Mouse (Mus musculus) CH12.LX (cell line): ENCODE results near the gene Slc22a20. TPM values are rescaled to one million over a fixed set of nuclear protein-coding genes. Genes with fewer than 3 reads are reported as not detected.

Experiments used
- DNase-seq: peaks from one replicate; pipeline ENCODE4 v3.0.0-alpha.2; 2013; ENCODE audit errors: extremely low read depth
- H3K27ac ChIP-seq: 2 replicates; pipeline ENCODE4 v1.5.1; 2012; ENCODE audit warnings: low read depth, mild to moderate bottlenecking, control low read depth, moderate library complexity; ENCODE audit not compliant: insufficient read depth
- H3K27me3 ChIP-seq: replicated peaks from 2 replicates; pipeline ENCODE3; 2012; ENCODE audit warnings: inconsistent platforms
- H3K36me3 ChIP-seq, 2 experiments: replicated peaks in 1 of 2; 2 replicates each; pipeline versions ENCODE3 to v1.6.1; 2012; ENCODE audit warnings: inconsistent platforms in 1 of 2, low read length in 1 of 2, mild to moderate bottlenecking in 1 of 2, mixed read lengths in 1 of 2, moderate library complexity in 1 of 2; ENCODE audit not compliant: control insufficient read depth in 1 of 2, insufficient read depth in 1 of 2
- H3K4me1 ChIP-seq, 2 experiments: 2 replicates each; pipeline ENCODE4 v1.6.1; 2012; ENCODE audit warnings: inconsistent platforms in 1 of 2, moderate library complexity in 1 of 2; ENCODE audit not compliant: insufficient read depth in 2 of 2, control insufficient read depth in 1 of 2
- H3K4me2 ChIP-seq: 2 replicates; pipeline ENCODE4 v1.6.1; 2012; ENCODE audit warnings: low read depth, mild to moderate bottlenecking, control low read depth; ENCODE audit not compliant: poor library complexity, insufficient read depth, severe bottlenecking
- H3K4me3 ChIP-seq, 3 experiments: fragments of 150-350 bp in 1 of 3; sonication (generic) in 1 of 3; replicated peaks in 1 of 3; 2 replicates each; pipeline versions ENCODE3 to v1.5.1; 2011 to 2012; ENCODE audit warnings: low read depth in 2 of 3, low read length in 2 of 3, mild to moderate bottlenecking in 2 of 3, moderate library complexity in 2 of 3, control low read depth in 1 of 3, improper control_type of control experiment in 1 of 3, inconsistent platforms in 1 of 3, mixed read lengths in 1 of 3; ENCODE audit not compliant: poor library complexity in 1 of 3
- H3K79me2 ChIP-seq: replicated peaks from 2 replicates; pipeline ENCODE4 v1.6.1; 2012; ENCODE audit warnings: mild to moderate bottlenecking, moderate library complexity; ENCODE audit not compliant: control insufficient read depth, poor library complexity, insufficient read depth, severe bottlenecking; ENCODE audit errors: extremely low read depth
- H3K9ac ChIP-seq: 2 replicates; pipeline ENCODE4 v1.6.1; 2012; ENCODE audit warnings: low read depth, mild to moderate bottlenecking, control low read depth, moderate library complexity; ENCODE audit not compliant: insufficient read depth
- H3K9me3 ChIP-seq: replicated peaks from 2 replicates; pipeline ENCODE3; 2012; ENCODE audit warnings: low read length, inconsistent platforms, mixed read lengths
- CHD1 ChIP-seq: IDR thresholded peaks from 2 replicates; pipeline ENCODE4 v1.6.1; 2012; ENCODE audit warnings: low read depth, low read length, improper control_type of control experiment, inconsistent platforms
- CTCF ChIP-seq, 2 experiments: IDR thresholded peaks in 1 of 2; conservative IDR thresholded peaks in 1 of 2; 2 replicates each; pipeline ENCODE4 v1.5.1; 2011 to 2012; ENCODE audit warnings: low read depth in 2 of 2, low read length in 2 of 2, improper control_type of control experiment in 1 of 2, inconsistent platforms in 1 of 2, mild to moderate bottlenecking in 1 of 2, moderate library complexity in 1 of 2
- GABPA ChIP-seq: IDR thresholded peaks from 2 replicates; pipeline ENCODE4 v1.6.1; 2012; ENCODE audit warnings: low read depth, low read length, improper control_type of control experiment, inconsistent platforms; ENCODE audit not compliant: insufficient replicate concordance
- JUN ChIP-seq: IDR thresholded peaks from 2 replicates; pipeline ENCODE4 v1.6.1; 2011; ENCODE audit warnings: low read depth, mild to moderate bottlenecking, low read length, improper control_type of control experiment, moderate library complexity; ENCODE audit not compliant: insufficient read depth
- MAX ChIP-seq: IDR thresholded peaks from 2 replicates; pipeline ENCODE4 v1.6.1; 2011; ENCODE audit warnings: low read length, improper control_type of control experiment
- MAZ ChIP-seq: IDR thresholded peaks from 2 replicates; pipeline ENCODE4 v1.6.1; 2012; ENCODE audit warnings: low read depth, mild to moderate bottlenecking, inconsistent platforms, low read length, improper control_type of control experiment, moderate library complexity
- MXI1 ChIP-seq: IDR thresholded peaks from 2 replicates; pipeline ENCODE4 v1.6.1; 2011; ENCODE audit warnings: mild to moderate bottlenecking, low read depth, low read length, improper control_type of control experiment
- NRF1 ChIP-seq: IDR thresholded peaks from 2 replicates; pipeline ENCODE4 v1.6.1; 2014; ENCODE audit warnings: low read depth, mild to moderate bottlenecking, inconsistent platforms, low read length, improper control_type of control experiment, moderate library complexity
- POLR2A ChIP-seq: IDR thresholded peaks from 2 replicates; pipeline ENCODE4 v1.6.1; 2011; ENCODE audit warnings: low read depth, mild to moderate bottlenecking, improper control_type of control experiment, low read length
- RAD21 ChIP-seq: IDR thresholded peaks from 2 replicates; pipeline ENCODE4 v1.6.1; 2011; ENCODE audit warnings: low read depth, mild to moderate bottlenecking, low read length, improper control_type of control experiment, moderate library complexity
- SIN3A ChIP-seq: IDR thresholded peaks from 2 replicates; pipeline ENCODE4 v1.6.1; 2012; ENCODE audit warnings: low read length, improper control_type of control experiment, inconsistent platforms
- SMC3 ChIP-seq: IDR thresholded peaks from 2 replicates; pipeline ENCODE4 v1.6.1; 2011; ENCODE audit warnings: low read depth, low read length, improper control_type of control experiment
- TBP ChIP-seq: conservative IDR thresholded peaks from 2 replicates; pipeline ENCODE4 v1.6.1; 2011; ENCODE audit warnings: low read depth, low read length, improper control_type of control experiment
- USF1 ChIP-seq: IDR thresholded peaks from 2 replicates; pipeline ENCODE4 v1.6.1; 2014; ENCODE audit warnings: low read depth, mild to moderate bottlenecking, inconsistent platforms, low read length, improper control_type of control experiment
- USF2 ChIP-seq: conservative IDR thresholded peaks from 2 replicates; pipeline ENCODE4 v1.6.1; 2011; ENCODE audit warnings: low read depth, low read length, improper control_type of control experiment
- ZKSCAN1 ChIP-seq: IDR thresholded peaks from 2 replicates; pipeline ENCODE4 v1.6.1; 2012; ENCODE audit warnings: low read depth, inconsistent platforms, low read length, improper control_type of control experiment, borderline replicate concordance
- ZNF384 ChIP-seq: IDR thresholded peaks from 2 replicates; pipeline ENCODE4 v1.6.1; 2012; ENCODE audit warnings: low read depth, low read length, improper control_type of control experiment, inconsistent platforms
- dilution Hi-C: fragments of 300-500 bp; cut with MboI; formaldehyde crosslinking; loops from 2 replicates; pipeline ENCODE4 v1.14.3; 2020; ENCODE audit warnings: low sequenced_read_pairs; ENCODE audit not compliant: extremely low pct_unique_long_range_greater_than_20kb, extremely low pct_ligation_motif_present
- in situ Hi-C: fragments of 300-500 bp; cut with MboI; formaldehyde crosslinking; loops from 3 replicates; pipeline ENCODE4 v1.14.3; 2019; ENCODE audit warnings: low sequenced_read_pairs, low pct_ligation_motif_present, low pct_unique_long_range_greater_than_20kb, mixed read lengths
- polyA plus RNA-seq: library from polyadenylated mRNA; unstranded; fragments of >175 nt; gene quantifications from 2 replicates; pipeline ENCODE4 v1.2.1, GENCODE M21; 2012; ENCODE audit warnings: low read depth; ENCODE audit not compliant: insufficient read length
- total RNA-seq, 2 experiments: library from RNA; depleted of rRNA; stranded (reverse); fragments of 300-350 nt in 1 of 2; fragments of >200 nt in 1 of 2; gene quantifications; 2 replicates each; pipeline ENCODE4 v1.2.3; 2012 to 2014

Slc22a20 gene
- total and polyA plus RNA-seq, 3 experiments, result not detected

- dilution Hi-C loops, result no loop called here
- TF ChIP-seq SMC3, result no peak
- TF ChIP-seq GABPA, result no peak
- no peak for TF ChIP-seq RAD21
- TF ChIP-seq CHD1, result no peak
- TF ChIP-seq USF2, result no peak
- no peak for TF ChIP-seq MXI1
- no peak for TF ChIP-seq USF1
- TF ChIP-seq TBP, result no peak
- TF ChIP-seq ZNF384, result no peak
- no peak for TF ChIP-seq MAX
- no peak for TF ChIP-seq SIN3A
- no peak for TF ChIP-seq ZKSCAN1
- no peak for TF ChIP-seq JUN
- in situ Hi-C loops, result no loop called here
- Histone ChIP-seq H3K9me3 (no peaks in the 10 kb centered on the region), H3K4me3 (no peak overlapping the region), H3K4me2 (no peak overlapping the region), H3K9ac (no peak overlapping the region), H3K79me2 (peaks cover 19% of the 10 kb centered on the region), H3K36me3 (peaks cover 64 to 86% of the 10 kb centered on the region in 2 experiments), H3K27me3 (no peaks in the 10 kb centered on the region), H3K4me1 (peaks cover 0 to 21% of the 10 kb centered on the region in 2 experiments; a peak in 2 of 4 replicates), H3K27ac (no peak overlapping the region)
- DNase-seq, result no peak
Measured at GRCm38 (mm10) chr19:5957371-5957770, 28.6 kb downstream of the Slc22a20 start.

- no peak overlapping the region for H3K9ac ChIP-seq
- TF ChIP-seq MXI1, result 0 out of 2 replicates have a peak, but pooled peaks have one; percentile 29
- TF ChIP-seq SMC3, result peak; percentile 83
- peak; percentile 85 to 89 for TF ChIP-seq CTCF (conservative IDR thresholded peaks at IDR 0.05 in 1 of 2, IDR thresholded peaks at IDR 0.05 in 1 of 2; ENCODE audit: low read depth in 2 of 2, low read length in 2 of 2)
- peak; percentile 82 for TF ChIP-seq RAD21
- no peak for TF ChIP-seq MAZ
- TF ChIP-seq NRF1, result no peak
- TF ChIP-seq POLR2A, result 0 out of 2 replicates have a peak, but pooled peaks have one; percentile 14
- 0 out of 2 replicates have a peak, but pooled peaks have one; percentile 17 for TF ChIP-seq MAX
- TF ChIP-seq, all 38 proteins: peak for 6
- dilution Hi-C loops (no loop called here), in situ Hi-C loops (no loop called here)
- Histone ChIP-seq H3K9me3 (no peaks in the 10 kb centered on the region), H3K4me2 (no peak overlapping the region), H3K27me3 (no peaks in the 10 kb centered on the region), H3K4me1 (peaks cover 0 to 17% of the 10 kb centered on the region in 2 experiments; a peak in 2 of 4 replicates), H3K36me3 (peaks cover 71 to 91% of the 10 kb centered on the region in 2 experiments), H3K27ac (no peak overlapping the region), H3K4me3 (no peak overlapping the region), H3K79me2 (peaks cover 13% of the 10 kb centered on the region)
- DNase-seq, result peak; percentile 82
Measured at GRCm38 (mm10) chr19:5956685-5957084, 29.3 kb downstream of the Slc22a20 start.
